In the genomic region with DNA sequence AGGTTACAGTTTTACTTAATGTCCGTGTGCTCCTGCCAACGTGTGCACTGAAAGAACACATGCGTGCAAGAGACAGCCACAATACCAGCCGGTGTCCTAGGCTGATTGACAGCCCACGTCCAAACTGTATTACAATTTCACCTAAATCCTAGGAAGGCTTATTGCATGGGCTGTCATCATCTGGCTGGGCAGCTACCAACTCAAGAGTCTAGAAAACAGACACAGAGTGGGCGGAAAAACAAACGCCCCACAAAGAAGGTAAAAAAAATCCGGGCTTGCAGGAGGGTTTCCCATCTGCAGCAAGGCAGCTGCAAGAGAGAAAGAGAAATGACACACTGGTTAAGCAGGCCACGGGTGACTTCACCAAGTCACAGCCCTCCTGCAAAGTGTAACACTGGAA, we compare ENCODE assay signal across 24 mouse cellular contexts. TPM values are rescaled to one million over a fixed set of nuclear protein-coding genes. Genes with fewer than 3 reads are reported as not detected.
A peak's percentile ranks its signal among the peaks of the same experiment; 100 is the strongest.
DNase-seq lines count a peak whose midpoint lies in the region; TF ChIP-seq lines count a peak whose summit lies in the region.
"Had no signal": no experiment of that assay in that cellular context is flagged by ENCODE, and none has a peak within 500 bp of the region (broad histone marks: within the 10 kb centered on the region; RNA-seq: fewer than 3 reads in every experiment).

No protein-coding gene starts in this region.

- H3K4me1 ChIP-seq in CH12.LX (ENCODE audit: control insufficient read depth in 1 of 2, insufficient read depth in 2 of 2), result peaks cover 28 to 73% of the 10 kb centered on the region in 2 experiments

- no peak for TF ChIP-seq RAD21 in CH12.LX (IDR thresholded peaks at IDR 0.05; ENCODE audit: low read depth, low read length)

- dilution Hi-C loops in CH12.LX (cut with MboI; ENCODE audit: extremely low pct_ligation_motif_present, extremely low pct_unique_long_range_greater_than_20kb, low sequenced_read_pairs), result no loop called here

- H3K27me3 ChIP-seq in CH12.LX (replicated peaks), result no peaks in the 10 kb centered on the region

- H3K9ac ChIP-seq in CH12.LX (ENCODE audit: insufficient read depth, low read depth), result no peak overlapping the region
- H3K9ac ChIP-seq: forebrain, embryonic 13.5 days; heart, embryonic 13.5 days; hindbrain, embryonic 12.5 days; hindbrain, embryonic 15.5 days had no signal

- TF ChIP-seq EP300 in CH12.LX (IDR thresholded peaks at IDR 0.05; ENCODE audit: low read length), result no peak

- peaks cover 3 to 32% of the 10 kb centered on the region in 2 experiments for H3K36me3 ChIP-seq in CH12.LX (replicated peaks in 1 of 2; ENCODE audit: control insufficient read depth in 1 of 2, insufficient read depth in 1 of 2, low read length in 1 of 2)
- H3K36me3 ChIP-seq: forebrain, embryonic 10.5 days; heart, embryonic 10.5 days; heart, embryonic 13.5 days; hindbrain, embryonic 12.5 days; hindbrain, embryonic 15.5 days had no signal

- H3K4me3 ChIP-seq in CH12.LX (replicated peaks in 1 of 3; ENCODE audit: low read depth in 2 of 3, low read length in 2 of 3, poor library complexity in 1 of 3), result peak overlapping the region in 1 of 3 experiments; percentile 7
- H3K4me3 ChIP-seq: forebrain, embryonic 10.5 days; forebrain, embryonic 13.5 days; heart, adult 2 months; heart, embryonic 10.5 days; heart, embryonic 13.5 days; hindbrain, embryonic 12.5 days; hindbrain, embryonic 15.5 days had no signal

- TF ChIP-seq POLR2A in CH12.LX (IDR thresholded peaks at IDR 0.05; ENCODE audit: low read depth, low read length), result no peak

- peak overlapping the region; percentile 9; the same call in 1 of the 2 replicates for H3K4me2 ChIP-seq in CH12.LX (ENCODE audit: insufficient read depth, low read depth, poor library complexity, severe bottlenecking)
- H3K4me2 ChIP-seq: forebrain, embryonic 13.5 days; heart, embryonic 13.5 days; hindbrain, embryonic 12.5 days; hindbrain, embryonic 15.5 days had no signal

- in situ Hi-C loops in CH12.LX (cut with MboI; ENCODE audit: low pct_ligation_motif_present, low pct_unique_long_range_greater_than_20kb, low sequenced_read_pairs), result loop anchor here (10.0 kb wide), 1 partner anchor 61 kb away; no protein-coding TSS in a partner anchor

- no peak for TF ChIP-seq CTCF in CH12.LX (conservative IDR thresholded peaks at IDR 0.05 in 1 of 2, IDR thresholded peaks at IDR 0.05 in 1 of 2; ENCODE audit: low read depth in 2 of 2, low read length in 2 of 2)

- H3K79me2 ChIP-seq in CH12.LX (replicated peaks; ENCODE audit: control insufficient read depth, extremely low read depth, insufficient read depth, poor library complexity, severe bottlenecking), result peaks cover 54% of the 10 kb centered on the region

- DNase-seq in layer of hippocampus, adult 9-11 months, result peak; percentile 25
- no peak for DNase-seq in layer of hippocampus, adult 11-12 months (ENCODE audit: low spot score)
- DNase-seq in 3T3-L1 (ENCODE audit: low read depth, low spot score), result peak; percentile 47
- no peak for DNase-seq in CH12.LX (ENCODE audit: extremely low read depth)
- peak; percentile 51 for DNase-seq in brain, adult 2 months (ENCODE audit: low read depth, low spot score)
- DNase-seq in adrenal gland, adult 8-10 months, result no peak
- no peak for DNase-seq in c-Kit-positive CD71-positive TER-119-positive erythroid progenitor cells, embryonic 14.5 days (ENCODE audit: low spot score)
- DNase-seq: adrenal gland, postnatal 10 days; adrenal gland, postnatal 36 days; cerebellum, adult 11-12 months; cerebellum, adult 8-10 months; cerebellum, postnatal 10 days; cerebellum, postnatal 36 days; gastrocnemius, postnatal 10 days; gastrocnemius, postnatal 36 days; heart, adult 2 months; heart, postnatal 14 days; heart, postnatal 4 days had no signal

- no peaks in the 10 kb centered on the region for H3K9me3 ChIP-seq in CH12.LX (replicated peaks; ENCODE audit: low read length)
- H3K9me3 ChIP-seq: forebrain, embryonic 10.5 days; forebrain, embryonic 13.5 days; heart, embryonic 10.5 days; heart, embryonic 13.5 days; hindbrain, embryonic 12.5 days; hindbrain, embryonic 15.5 days had no signal

- peak overlapping the region; percentile 72 for H3K27ac ChIP-seq in CH12.LX (ENCODE audit: insufficient read depth, low read depth)
- H3K27ac ChIP-seq: forebrain, embryonic 10.5 days; forebrain, embryonic 13.5 days; heart, adult 2 months; heart, embryonic 10.5 days; heart, embryonic 13.5 days; hindbrain, embryonic 12.5 days; hindbrain, embryonic 15.5 days had no signal

TF ChIP-seq in CH12.LX, 34 proteins besides CTCF, POLR2A, EP300 and RAD21:
- TF ChIP-seq ZNF384 (IDR thresholded peaks at IDR 0.05; ENCODE audit: low read depth, low read length) (0 out of 2 replicates have a peak, but pooled peaks have one; percentile 38), ETS1 (conservative IDR thresholded peaks at IDR 0.05; ENCODE audit: low read depth, low read length) (peak; percentile 46; the same call in 1 of the 2 replicates), ZKSCAN1 (IDR thresholded peaks at IDR 0.05; ENCODE audit: borderline replicate concordance, low read depth, low read length) (no peak), MAZ (IDR thresholded peaks at IDR 0.05; ENCODE audit: low read depth, low read length) (no peak), JUND (conservative IDR thresholded peaks at IDR 0.05; ENCODE audit: low read depth, low read length) (no peak)

RNA-seq across cellular contexts. Expression of gene Abcc4, which starts 2.7 kb away (rescaled TPM):
- total RNA-seq in CH12.LX (2012; rRNA removed) (22.4 and 28.7 TPM in 2 replicates), CH12.LX (2014; rRNA removed) (10.4 and 10.5 TPM in 2 replicates)
- 23.3 and 26.5 TPM in 2 replicates for polyA plus RNA-seq in CH12.LX (2012; ENCODE audit: insufficient read length, low read depth)
- total RNA-seq in adrenal gland, adult 8-10 months (2022), result 10 to 100 TPM; 19.4 to 27.3 (median 22.7) TPM

Comparison
In these comparisons a context has a peak if more than half of its experiments do, and no peak if none do; other contexts are left out.
1. DNase-seq: peak in layer of hippocampus, adult 9-11 months (single experiment), 3T3-L1 (single experiment) and brain, adult 2 months (single experiment); none in layer of hippocampus, adult 11-12 months (single experiment), CH12.LX (single experiment), adrenal gland, adult 8-10 months (single experiment) and c-Kit-positive CD71-positive TER-119-positive erythroid progenitor cells, embryonic 14.5 days (single experiment).